Mouse (Mus musculus) naive thymus-derived CD4-positive, alpha-beta T cell, adult 2 months (primary cell): ENCODE results near the gene Dlgap4.

Source experiments
- DNase-seq: peaks from one replicate; pipeline ENCODE4 v3.0.0-alpha.2; 2011; ENCODE audit warnings: low read depth

Dlgap4 gene

DNA sequence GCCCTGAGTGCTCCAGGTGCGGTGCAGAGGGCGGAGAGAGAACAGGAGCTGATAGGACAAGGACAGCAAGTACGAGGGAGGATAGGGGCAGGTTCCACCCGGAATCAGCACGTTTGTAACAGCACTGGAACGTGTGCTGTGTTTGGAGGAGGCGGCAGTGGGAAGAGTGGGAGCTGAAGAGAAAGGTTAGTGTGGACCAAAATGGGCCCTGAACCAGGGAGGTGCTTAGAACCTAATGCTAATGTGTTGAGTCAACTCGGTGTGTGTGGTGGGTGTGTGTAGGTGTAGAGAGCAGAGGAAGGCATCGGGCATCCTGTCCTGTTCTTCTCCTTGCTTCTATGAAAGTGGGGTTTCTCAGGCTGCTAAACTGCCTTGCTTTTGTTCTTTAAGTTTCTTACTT is 127.8 kb downstream of the Dlgap4 start:
- no peak for DNase-seq

- DNase-seq = no peak
Observed at GRCm38 (mm10) chr2:156741998-156742397, 128.5 kb downstream of the Dlgap4 start.

GRCm38 (mm10) chr2:156743248-156743647 is 129.7 kb downstream of the Dlgap4 start:
- DNase-seq = no peak

DNA sequence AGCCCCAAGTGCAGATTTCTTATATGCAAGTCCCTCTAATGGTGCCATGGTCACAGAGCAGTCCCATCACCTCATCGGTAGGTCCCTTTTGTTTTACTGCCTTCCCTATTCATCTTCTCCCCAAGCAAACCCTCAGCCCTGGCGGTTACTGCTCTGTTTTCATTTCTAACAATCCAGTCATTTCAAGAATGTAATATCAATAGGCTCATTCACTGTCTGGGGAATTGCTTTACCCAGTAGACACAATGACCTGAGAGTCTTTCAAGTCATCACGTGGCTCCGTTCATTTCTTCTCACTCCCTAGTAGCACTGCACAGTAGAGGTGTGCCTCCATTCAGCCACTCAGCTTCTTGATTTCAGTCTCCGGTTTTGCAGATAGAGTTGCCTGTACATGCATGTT is 130.9 kb downstream of the Dlgap4 start:
- DNase-seq = no peak

- DNase-seq = no peak
Observed at GRCm38 (mm10) chr2:156747315-156747714, 133.8 kb downstream of the Dlgap4 start.

- no peak for DNase-seq
Observed at GRCm38 (mm10) chr2:156749687-156750086, 136.2 kb downstream of the Dlgap4 start.

DNA sequence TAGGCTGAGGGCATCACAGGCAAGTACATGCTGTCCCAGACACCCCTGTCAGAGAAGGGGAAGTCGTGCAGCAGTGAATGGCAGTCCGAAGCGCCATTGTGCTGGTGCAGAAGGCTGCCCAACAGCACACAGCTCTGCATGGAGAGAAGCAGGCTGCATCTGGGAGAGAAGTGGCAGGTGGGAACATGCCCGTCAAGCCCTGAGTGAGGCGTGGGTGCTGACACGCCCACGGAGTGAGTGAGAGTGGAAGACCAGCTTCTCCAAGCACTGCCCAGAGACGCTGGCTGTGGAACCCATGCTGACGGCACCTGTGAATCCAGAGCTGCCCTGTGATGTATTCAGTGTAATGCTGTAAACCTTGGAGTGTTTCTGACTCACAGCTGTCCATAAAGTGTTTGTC is 143.4 kb downstream of the Dlgap4 start:
- DNase-seq = no peak

- no peak for DNase-seq
Observed at GRCm38 (mm10) chr2:156760843-156761505, 147.5 kb downstream of the Dlgap4 start.

GRCm38 (mm10) chr2:156761521-156762278 is 148.2 kb downstream of the Dlgap4 start:
- DNase-seq = no peak

DNA sequence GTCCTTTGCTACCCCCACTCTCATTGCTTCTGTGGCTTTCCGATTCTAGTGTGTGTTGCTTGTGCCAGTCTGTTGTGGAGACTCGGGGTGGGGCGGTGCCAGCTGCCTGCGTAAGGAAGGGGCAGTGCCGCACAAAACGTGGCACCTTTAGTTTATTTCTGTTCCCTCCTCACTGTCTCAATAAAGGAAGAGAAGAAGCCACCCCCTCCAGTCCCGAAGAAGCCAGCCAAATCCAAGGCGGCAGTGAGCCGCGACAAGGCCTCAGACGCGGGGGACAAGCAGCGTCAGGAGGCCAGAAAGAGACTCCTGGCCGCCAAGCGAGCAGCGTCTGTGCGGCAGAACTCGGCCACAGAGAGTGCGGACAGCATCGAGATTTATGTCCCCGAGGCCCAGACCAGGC is 149.0 kb downstream of the Dlgap4 start:
- DNase-seq = no peak

DNA sequence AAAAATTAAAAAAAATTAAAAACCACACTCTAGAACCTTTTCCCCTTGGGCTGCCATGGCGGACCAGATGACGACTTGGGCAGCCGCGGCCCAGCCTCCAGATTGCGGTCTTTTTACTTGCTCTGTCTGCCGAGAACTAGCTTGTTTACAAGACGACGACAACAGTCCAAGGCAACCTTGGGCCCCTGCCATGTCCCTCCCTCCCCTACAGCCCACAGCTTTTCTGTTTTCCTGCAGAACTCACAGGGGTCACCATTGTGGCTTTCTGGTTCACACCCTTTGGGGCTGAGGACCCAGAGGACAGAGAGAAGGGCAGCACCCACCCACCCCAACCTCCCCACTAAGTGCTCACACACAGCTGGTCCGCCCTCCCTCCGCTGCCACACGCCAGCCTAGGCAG is 149.6 kb downstream of the Dlgap4 start:
- DNase-seq = no peak

DNA sequence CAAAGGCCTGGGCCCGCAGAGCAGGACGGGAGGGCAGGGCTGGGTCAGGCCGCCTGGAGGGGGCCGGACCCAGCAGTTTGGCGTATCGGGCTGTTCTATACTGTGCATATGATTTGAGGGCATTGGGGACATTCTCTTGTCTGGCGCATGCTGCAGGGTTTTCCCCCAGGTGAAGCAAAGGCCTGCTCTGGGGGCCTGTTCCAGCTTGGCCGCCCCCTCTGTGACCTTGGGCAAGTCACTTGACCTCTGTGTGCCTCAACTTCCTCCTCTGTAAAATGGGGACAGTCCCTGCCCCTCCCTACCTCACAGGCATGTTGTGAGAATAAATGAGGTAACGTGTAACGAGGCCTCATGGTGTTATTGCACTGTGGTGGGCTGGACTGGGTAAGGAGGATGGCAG is 150.5 kb downstream of the Dlgap4 start:
- DNase-seq = no peak

- no peak for DNase-seq
Observed at GRCm38 (mm10) chr2:156764747-156765146, 151.2 kb downstream of the Dlgap4 start.

GRCm38 (mm10) chr2:156765593-156765992 is 152.1 kb downstream of the Dlgap4 start:
- no peak for DNase-seq

- no peak for DNase-seq
Observed at GRCm38 (mm10) chr2:156766227-156767019, 152.9 kb downstream of the Dlgap4 start.

DNA sequence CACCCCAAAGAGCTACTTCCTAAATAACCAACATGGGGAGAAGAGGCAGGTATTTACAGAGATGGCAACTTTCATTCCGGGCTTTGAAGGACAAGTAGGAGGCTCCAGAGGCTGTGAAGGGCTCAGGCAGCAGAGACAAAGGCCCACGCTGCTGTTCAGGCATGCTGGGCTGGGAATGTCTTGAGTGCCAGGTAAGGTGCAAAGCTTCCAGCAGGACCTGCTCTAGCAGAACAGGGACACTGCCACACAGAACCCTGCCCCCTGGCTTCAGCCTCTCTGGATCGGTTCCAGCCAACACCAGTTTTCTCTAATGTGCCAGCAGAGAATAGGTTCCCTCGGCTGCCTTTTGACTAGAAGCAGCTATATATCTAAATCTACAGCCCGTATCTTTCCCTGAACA is 153.6 kb downstream of the Dlgap4 start:
- no peak for DNase-seq

DNA sequence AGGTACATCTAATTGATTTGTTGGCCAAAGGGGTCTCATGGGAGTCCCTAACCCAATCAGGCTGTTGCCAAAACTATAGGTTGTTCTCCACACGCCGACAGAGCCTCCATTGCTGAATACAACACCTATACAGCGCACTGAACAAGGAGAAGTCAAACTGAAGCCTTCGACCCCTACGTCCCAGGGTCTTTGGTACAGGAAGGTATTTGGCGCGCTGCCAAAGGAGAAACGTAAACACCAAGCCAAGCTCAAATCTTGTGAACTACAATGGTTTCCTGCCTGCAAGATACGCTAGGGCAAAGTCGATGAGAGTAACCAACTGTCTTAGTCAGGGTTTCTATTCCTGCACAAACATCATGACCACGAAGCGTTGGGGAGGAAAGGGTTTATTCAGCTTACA is 155.8 kb downstream of the Dlgap4 start:
- no peak for DNase-seq

DNA sequence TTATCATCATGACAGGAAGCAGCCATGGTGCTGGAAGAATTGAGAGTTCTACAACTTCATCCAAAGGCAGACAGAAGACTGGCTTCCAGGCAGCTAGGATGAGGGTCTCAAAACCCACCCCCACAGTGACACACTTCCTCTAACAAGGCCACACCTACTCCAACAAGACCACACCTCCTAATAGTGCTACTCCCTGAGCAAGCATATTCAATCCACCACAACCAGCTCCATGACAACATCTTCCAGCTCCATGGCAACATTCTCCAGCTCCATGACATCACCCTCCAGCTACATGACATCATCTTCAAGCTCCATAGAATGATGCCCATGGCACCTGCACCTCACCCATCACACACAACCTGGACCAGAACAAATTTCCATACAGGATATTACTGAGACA is 160.0 kb downstream of the Dlgap4 start:
- DNase-seq = no peak

DNA sequence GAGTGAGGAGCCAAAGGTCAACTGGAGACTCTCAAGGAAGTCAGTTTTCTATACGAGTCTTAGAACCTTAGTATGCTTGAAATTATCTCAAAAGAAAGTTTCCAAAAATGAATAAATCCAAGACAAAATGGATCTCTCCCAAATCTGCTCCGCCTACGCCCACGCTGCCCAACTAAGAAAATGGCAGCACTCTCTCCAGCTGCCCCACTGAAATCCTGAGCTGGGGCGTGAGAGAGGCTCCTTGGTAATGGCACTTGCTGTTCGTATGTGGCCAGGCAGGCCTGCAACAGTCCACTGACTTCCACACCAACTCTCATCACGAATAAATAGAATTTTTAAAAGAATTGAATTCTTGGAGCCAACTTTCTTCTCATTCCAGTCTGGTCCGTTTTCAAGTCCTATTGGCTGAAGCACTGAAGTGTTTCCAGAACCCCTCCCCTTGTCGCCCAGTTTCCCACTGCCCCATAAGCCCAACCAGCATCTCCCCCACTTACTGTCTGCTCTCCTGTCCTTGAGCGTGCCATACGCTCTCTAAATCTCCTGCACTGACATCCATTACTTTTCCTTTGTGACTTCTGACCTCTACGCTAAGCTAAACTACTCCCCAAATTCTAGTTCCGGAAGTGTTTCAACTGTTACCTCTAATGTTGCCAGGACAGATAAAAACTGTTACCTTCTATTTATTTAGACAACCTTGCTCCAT is 160.7 kb downstream of the Dlgap4 start:
- no peak for DNase-seq

DNA sequence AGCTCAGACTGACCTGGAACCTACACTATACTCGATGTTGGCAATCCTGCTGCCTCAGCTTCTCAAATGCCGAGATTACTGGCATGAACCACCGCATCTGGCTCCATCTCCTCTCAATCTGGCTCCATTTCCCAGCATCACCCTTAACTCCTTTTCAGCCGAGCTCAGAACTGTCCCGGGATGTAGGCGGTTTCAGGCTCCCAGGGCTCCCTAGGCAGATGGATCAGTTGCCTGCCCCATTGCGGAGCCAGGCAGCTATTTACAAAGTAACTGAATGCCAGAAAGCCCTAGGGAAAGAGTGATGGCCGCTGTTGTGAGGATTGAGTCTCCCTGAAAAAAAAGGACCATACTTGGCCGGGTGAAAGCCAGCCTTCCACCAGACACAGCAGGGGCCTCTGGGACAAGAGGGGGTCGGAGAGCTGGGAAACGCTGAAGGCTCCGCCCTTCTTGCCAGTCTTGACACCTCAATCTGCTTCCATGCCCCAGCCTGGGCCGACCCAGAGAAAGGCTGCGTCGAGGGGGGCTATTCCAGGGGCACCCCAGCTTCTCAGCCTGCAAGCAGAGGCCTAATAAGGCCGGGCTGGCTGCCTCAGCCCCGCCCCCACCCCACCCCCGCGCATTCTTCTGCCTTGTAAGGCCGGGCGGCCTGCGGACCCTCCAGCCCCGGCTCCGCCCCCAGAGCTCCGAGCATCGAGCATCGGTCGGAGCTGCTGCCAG is 161.4 kb downstream of the Dlgap4 start, which contains the start of gene Myl9:
TSS of gene Myl9 (plus strand) at position 683 of the 717 bp plus-strand sequence.
- DNase-seq = no peak
